Mouse (Mus musculus) macrophage (primary cell): ENCODE results near the gene Dpy30. TPM values are rescaled to one million over a fixed set of nuclear protein-coding genes. Genes with fewer than 3 reads are reported as not detected.
A peak's percentile ranks its signal among the peaks of the same experiment; 100 is the strongest.

Source experiments
- H3K27ac ChIP-seq: fragments of 350-480 bp; formaldehyde crosslinking; 2 replicates; pipeline ENCODE4 v1.9.0; 2021
- H3K36me3 ChIP-seq: fragments of 350-480 bp; formaldehyde crosslinking; 2 replicates; pipeline ENCODE4 v1.9.0; 2021; ENCODE audit errors: inconsistent target
- H3K4me3 ChIP-seq: fragments of 350-480 bp; formaldehyde crosslinking; 2 replicates; pipeline ENCODE4 v1.9.0; 2021; ENCODE audit errors: inconsistent target
- H3K79me2 ChIP-seq: fragments of 350-480 bp; formaldehyde crosslinking; 2 replicates; pipeline ENCODE4 v1.9.0; 2021; ENCODE audit errors: inconsistent target
- whole genome bisulfite sequencing: methylation state at CpG from one replicate; pipeline ENCODE4 v1.1.7; 2026; ENCODE audit warnings: inconsistent platforms; ENCODE audit not compliant: missing documents; 5-methylcytosine and 5-hydroxymethylcytosine counted together
- polyA plus RNA-seq: library from polyadenylated mRNA; stranded (reverse); fragments of 250-400 nt; gene quantifications from 3 replicates; pipeline ENCODE4 v1.2.4, GENCODE M21; 2018; ENCODE audit warnings: inconsistent platforms

The Dpy30 gene
- polyA plus RNA-seq, 1 experiment from 2014 or later: 55.5 TPM

DNA sequence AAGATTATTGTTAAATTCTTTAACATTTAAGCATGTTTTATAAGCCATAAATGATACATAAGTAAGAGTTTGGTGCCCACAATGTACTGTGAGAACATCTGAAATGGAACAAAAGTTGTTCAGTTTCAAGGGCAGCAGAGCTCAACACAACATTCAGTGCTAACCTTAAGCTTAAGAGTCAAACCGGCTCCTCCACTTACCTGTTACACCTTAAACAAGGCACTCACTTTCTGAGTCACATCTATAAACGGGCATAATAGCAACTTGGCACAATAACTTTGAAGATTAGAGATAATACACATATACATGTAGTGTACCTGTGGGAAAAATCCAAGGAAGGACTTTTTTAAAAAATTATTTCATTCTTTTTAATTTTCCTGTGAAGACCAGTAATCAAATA is 38.0 kb downstream of the Dpy30 start:
- H3K27ac ChIP-seq: no peak overlapping the region
- H3K4me3 ChIP-seq: no peak overlapping the region
- H3K79me2 ChIP-seq: peaks cover 100% of the 10 kb centered on the region
- 90% methylated on average over 2 of the region's 2 CpGs for WGBS
- H3K36me3 ChIP-seq: no peaks in the 10 kb centered on the region

DNA sequence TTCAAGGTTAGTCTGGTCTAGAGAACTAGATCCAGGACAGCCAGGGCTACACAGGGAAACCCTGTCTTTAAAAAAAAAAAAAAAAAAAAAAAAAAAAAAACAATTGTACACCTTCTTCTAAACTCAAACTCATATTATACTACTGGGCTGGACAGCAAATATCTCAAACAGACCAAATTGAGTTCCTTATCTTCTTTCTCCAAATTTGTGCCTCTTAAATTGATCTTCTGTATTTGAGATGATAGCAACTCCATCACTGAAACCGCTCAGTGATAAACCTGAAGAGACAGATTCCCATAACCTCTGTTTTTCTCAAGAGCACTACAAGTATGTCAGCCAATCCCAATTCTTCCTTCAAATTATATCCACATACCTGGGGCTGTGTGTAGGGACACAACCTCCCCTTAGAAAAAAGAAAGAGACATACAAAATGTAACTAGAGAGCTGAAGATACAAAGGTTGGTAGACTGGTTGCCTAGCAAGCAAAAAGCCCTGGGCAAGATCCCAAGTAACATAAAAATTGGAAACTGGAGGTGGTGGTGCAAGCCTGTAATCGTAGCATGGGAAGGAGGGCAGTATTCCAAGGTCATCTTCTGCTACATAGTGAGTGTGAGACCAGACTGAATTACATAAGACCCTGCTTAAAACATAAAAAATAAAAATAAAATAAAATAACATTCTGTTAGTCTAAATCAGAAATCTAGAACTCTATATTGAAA is 39.2 kb downstream of the Dpy30 start:
- H3K4me3 ChIP-seq: no peak overlapping the region
- no peak overlapping the region for H3K27ac ChIP-seq
- peaks cover 100% of the 10 kb centered on the region for H3K79me2 ChIP-seq
- WGBS: 100% methylated on average over 2 of the region's 2 CpGs
- no peaks in the 10 kb centered on the region for H3K36me3 ChIP-seq

- WGBS: 67% methylated on average over 2 of the region's 3 CpGs
- Histone ChIP-seq H3K36me3 (no peaks in the 10 kb centered on the region), H3K79me2 (peaks cover 100% of the 10 kb centered on the region), H3K4me3 (no peak overlapping the region), H3K27ac (no peak overlapping the region)
Observed at GRCm38 (mm10) chr17:74282024-74282423, 41.7 kb downstream of the Dpy30 start.

- 97% methylated on average over 8 of the region's 8 CpGs for WGBS
- Histone ChIP-seq H3K27ac (no peak overlapping the region), H3K4me3 (no peak overlapping the region), H3K36me3 (no peaks in the 10 kb centered on the region), H3K79me2 (peaks cover 98% of the 10 kb centered on the region)
Observed at GRCm38 (mm10) chr17:74278966-74279869, 44.5 kb downstream of the Dpy30 start.

DNA sequence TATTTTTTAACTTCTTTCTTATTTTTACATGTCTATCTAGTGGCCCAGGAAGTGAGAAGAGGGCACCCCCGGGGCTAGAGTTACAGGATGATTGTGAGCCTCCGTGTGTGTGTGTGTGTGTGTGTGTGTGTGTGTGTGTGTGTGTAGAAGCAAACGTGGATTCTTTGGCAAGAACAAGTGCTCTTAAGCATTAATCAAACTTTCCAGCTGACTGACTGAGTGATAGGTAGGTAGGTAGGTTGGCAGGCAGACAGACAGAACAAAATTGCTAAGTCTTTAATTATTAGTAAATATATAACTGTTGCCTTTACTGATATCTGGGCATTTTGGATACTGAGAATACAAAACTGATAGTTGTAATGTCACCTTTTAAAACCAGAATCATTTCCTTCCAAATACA is 49.3 kb downstream of the Dpy30 start:
- Histone ChIP-seq H3K36me3 (no peaks in the 10 kb centered on the region), H3K79me2 (peaks cover 98% of the 10 kb centered on the region), H3K27ac (no peak overlapping the region), H3K4me3 (no peak overlapping the region)
- 69% methylated on average over 2 of the region's 3 CpGs for WGBS

GRCm38 (mm10) chr17:74272683-74273205 is 51.0 kb downstream of the Dpy30 start:
- Histone ChIP-seq H3K36me3 (no peaks in the 10 kb centered on the region), H3K79me2 (peaks cover 98% of the 10 kb centered on the region), H3K4me3 (no peak overlapping the region), H3K27ac (no peak overlapping the region)
- WGBS: 85% methylated on average over 16 of the region's 16 CpGs

DNA sequence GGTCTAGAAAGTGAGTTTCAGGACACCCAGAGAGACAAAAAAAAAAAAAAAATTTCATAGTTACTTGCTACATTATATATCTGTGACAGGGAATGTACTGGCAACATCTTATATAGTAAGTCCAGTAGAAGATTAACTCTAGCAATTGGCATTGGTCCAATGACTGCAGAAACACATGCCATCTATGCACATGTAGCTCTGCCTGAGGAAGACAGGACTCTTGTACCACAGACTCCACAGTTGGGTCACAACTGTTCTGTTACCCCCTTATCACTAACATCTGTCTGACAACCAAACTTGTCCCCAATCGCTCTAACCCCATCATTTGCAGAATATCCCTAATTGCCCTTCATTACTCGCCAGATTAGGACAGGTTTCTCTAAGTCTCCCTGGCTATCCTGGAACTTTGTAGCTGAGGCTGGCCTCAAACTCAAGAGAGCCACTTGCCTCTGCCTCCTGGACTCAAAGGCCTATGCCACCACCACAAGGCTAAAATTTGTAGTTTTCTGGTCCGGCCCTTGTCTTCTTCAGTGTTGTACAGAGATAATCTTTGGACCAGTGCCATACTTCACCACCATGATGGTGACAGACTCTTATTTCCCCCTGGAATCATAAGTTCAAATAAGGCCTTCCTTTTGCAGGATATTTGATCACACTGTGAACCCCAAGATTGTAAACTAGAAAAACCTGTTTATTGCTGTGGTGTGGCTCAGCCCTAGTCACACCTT is 52.0 kb downstream of the Dpy30 start:
- Histone ChIP-seq H3K36me3 (no peaks in the 10 kb centered on the region), H3K79me2 (peaks cover 98% of the 10 kb centered on the region), H3K4me3 (no peak overlapping the region), H3K27ac (no peak overlapping the region)
- 100% methylated on average over 2 of the region's 3 CpGs for WGBS

DNA sequence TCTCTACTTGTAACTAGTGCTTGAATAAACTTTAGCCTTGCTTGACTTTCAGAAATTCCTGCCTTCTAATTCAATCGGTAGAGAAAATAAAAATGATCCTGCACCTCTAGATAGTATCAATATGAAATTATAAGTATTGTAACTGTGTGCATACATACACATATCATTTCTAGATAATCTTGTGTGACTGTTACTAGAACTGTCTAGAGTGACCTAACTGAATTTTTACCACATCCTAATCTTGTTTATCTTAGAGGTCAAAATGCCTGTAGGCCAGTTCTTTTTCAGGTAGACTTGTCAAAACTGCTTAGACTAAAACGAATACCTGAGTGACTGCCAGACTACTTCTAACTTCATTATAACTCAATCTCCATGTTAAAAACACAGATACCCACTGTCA is 53.5 kb downstream of the Dpy30 start:
- H3K27ac ChIP-seq: no peak overlapping the region
- no peaks in the 10 kb centered on the region for H3K36me3 ChIP-seq
- 31% methylated on average over 2 of the region's 2 CpGs for WGBS
- H3K79me2 ChIP-seq: peaks cover 100% of the 10 kb centered on the region
- no peak overlapping the region for H3K4me3 ChIP-seq

GRCm38 (mm10) chr17:74267415-74268180 is 56.1 kb downstream of the Dpy30 start:
- Histone ChIP-seq H3K36me3 (no peaks in the 10 kb centered on the region), H3K4me3 (no peak overlapping the region), H3K27ac (no peak overlapping the region)

GRCm38 (mm10) chr17:74265636-74266035 is 58.1 kb downstream of the Dpy30 start:
- Histone ChIP-seq H3K4me3 (no peak overlapping the region), H3K79me2 (peaks cover 100% of the 10 kb centered on the region), H3K27ac (0 out of 2 replicates have a peak overlapping the region, but pooled peaks have one; percentile 24), H3K36me3 (no peaks in the 10 kb centered on the region)
- WGBS: 47% methylated on average over 1 of the region's 1 CpGs

More at GRCm38 (mm10) chr17:74267415-74268180, 56.1 kb downstream of the Dpy30 start:
- peaks cover 100% of the 10 kb centered on the region for H3K79me2 ChIP-seq
- 96% methylated on average over 11 of the region's 11 CpGs for WGBS

GRCm38 (mm10) chr17:74265156-74265505 is 58.6 kb downstream of the Dpy30 start:
- H3K36me3 ChIP-seq: no peaks in the 10 kb centered on the region
- H3K27ac ChIP-seq: peak overlapping the region; percentile 24
- H3K4me3 ChIP-seq: no peak overlapping the region
- WGBS: 33% methylated on average over 5 of the region's 5 CpGs
- H3K79me2 ChIP-seq: peaks cover 100% of the 10 kb centered on the region

- WGBS: 69% methylated on average over 3 of the region's 3 CpGs
- Histone ChIP-seq H3K79me2 (peaks cover 100% of the 10 kb centered on the region), H3K4me3 (no peak overlapping the region), H3K27ac (peak overlapping the region; percentile 24), H3K36me3 (no peaks in the 10 kb centered on the region)
Observed at GRCm38 (mm10) chr17:74264333-74265155, 59.2 kb downstream of the Dpy30 start.

- H3K27ac ChIP-seq: peak overlapping the region; percentile 2; the same call in 1 of the 2 replicates
- H3K79me2 ChIP-seq: peaks cover 99% of the 10 kb centered on the region
- no peak overlapping the region for H3K4me3 ChIP-seq
- 71% methylated on average over 3 of the region's 3 CpGs for WGBS
- peaks cover 11% of the 10 kb centered on the region; the same call in 1 of the 2 replicates for H3K36me3 ChIP-seq
Observed at GRCm38 (mm10) chr17:74262415-74262814, 61.3 kb downstream of the Dpy30 start.
